ENCODE assay signal across 24 mouse cellular contexts in the genomic region with DNA sequence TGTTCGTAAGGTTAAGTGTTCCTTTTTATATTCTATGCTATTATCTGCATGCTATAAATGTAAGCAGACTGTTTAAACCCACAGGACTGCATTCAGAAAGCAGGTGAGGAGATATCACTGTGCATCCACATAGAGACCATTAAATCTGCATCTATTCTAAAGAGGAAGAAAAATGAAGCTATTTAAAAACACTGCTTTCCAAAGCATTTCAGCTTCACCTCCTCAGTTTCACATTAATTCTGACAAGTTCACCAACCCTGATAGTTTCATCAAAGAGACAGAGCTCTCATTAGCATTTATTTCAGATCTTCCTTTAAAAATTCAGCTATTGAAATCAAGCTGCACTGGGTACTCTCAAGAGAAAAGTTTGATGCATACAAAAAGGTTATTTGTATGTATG. TPM values are rescaled to one million over a fixed set of nuclear protein-coding genes. Genes with fewer than 3 reads are reported as not detected.
"Had no signal": no experiment of that assay in that cellular context is flagged by ENCODE, and none has a peak within 500 bp of the region (broad histone marks: within the 10 kb centered on the region; RNA-seq: fewer than 3 reads in every experiment).

No protein-coding gene starts in this region.

- H3K4me3 ChIP-seq: kidney, embryonic 15.5 days; left cerebral cortex, adult 2 months; liver, embryonic 13.5 days; midbrain, embryonic 12.5 days had no signal

- H3K9ac ChIP-seq: kidney, embryonic 15.5 days; liver, embryonic 13.5 days; midbrain, embryonic 12.5 days had no signal

- H3K4me1 ChIP-seq: kidney, embryonic 15.5 days; liver, embryonic 13.5 days; midbrain, embryonic 12.5 days had no signal

- H3K27me3 ChIP-seq: kidney, embryonic 15.5 days; liver, embryonic 13.5 days; midbrain, embryonic 12.5 days had no signal

- H3K36me3 ChIP-seq: kidney, embryonic 15.5 days; liver, embryonic 13.5 days; midbrain, embryonic 12.5 days had no signal

- DNase-seq: kidney, adult 8-10 months; kidney, postnatal 10 days; kidney, postnatal 36 days; layer of hippocampus, postnatal 36 days; liver, embryonic 13.5 days; lung, adult 2 months; lung, postnatal 14 days; lung, postnatal 4 days; thymus, adult 18-20 months; thymus, postnatal 36 days had no signal

- H3K4me2 ChIP-seq: kidney, embryonic 15.5 days; liver, embryonic 13.5 days; midbrain, embryonic 12.5 days had no signal

- H3K27ac ChIP-seq: kidney, embryonic 15.5 days; left cerebral cortex, adult 2 months; liver, embryonic 13.5 days; midbrain, embryonic 12.5 days had no signal

- H3K9me3 ChIP-seq: liver, embryonic 13.5 days had no signal

RNA-seq across cellular contexts. Expression of a gene that starts 2.2 kb away (rescaled TPM):
- polyA plus RNA-seq: kidney, embryonic 15.5 days; limb, embryonic 11.5 days; limb, embryonic 14.5 days; liver, adult 2 months; liver, embryonic 16.5 days; lung, adult 2 months; lung, embryonic 16.5 days; midbrain, embryonic 12.5 days; neural tube, embryonic 11.5 days; neural tube, embryonic 14.5 days; small intestine, adult 2 months; spleen, adult 2 months; stomach, embryonic 16.5 days; urinary bladder, adult 2 months had no signal

RNA-seq across cellular contexts. Expression of a gene that starts 25.8 kb away (rescaled TPM):
- polyA plus RNA-seq: limb, embryonic 11.5 days; lung, embryonic 16.5 days; neural tube, embryonic 14.5 days; small intestine, adult 2 months; spleen, adult 2 months; urinary bladder, adult 2 months had no signal
